Mouse (Mus musculus) kidney, postnatal 0 days (tissue): ENCODE data around the gene Rundc3b. TPM values are rescaled to one million over a fixed set of nuclear protein-coding genes. Genes with fewer than 3 reads are reported as not detected.

Experiments used
- ATAC-seq: fragments of 200-750 bp; cut with Nextera tagmentation; replicated peaks from 2 replicates; pipeline ENCODE4 v1.8.0; 2017; ENCODE audit warnings: low read depth, moderate number of reproducible peaks, moderate TSS enrichment, moderate library complexity; ENCODE audit not compliant: low FRiP score
- DNase-seq: peaks from one replicate; pipeline ENCODE4 v3.0.0-alpha.2; 2016; ENCODE audit warnings: low spot score
- H3K27ac ChIP-seq: fragments of 300-500 bp; sonication (generic); 2 replicates; pipeline ENCODE4 v1.5.1; 2014; ENCODE audit warnings: mild to moderate bottlenecking
- H3K27me3 ChIP-seq: fragments of 300-500 bp; sonication (generic); 2 replicates; pipeline ENCODE4 v1.6.1; 2014; ENCODE audit warnings: low read length, mixed read lengths; ENCODE audit not compliant: insufficient read depth
- H3K36me3 ChIP-seq: fragments of 300-500 bp; sonication (generic); 2 replicates; pipeline ENCODE4 v1.6.1; 2014; ENCODE audit warnings: low read length, mixed read lengths; ENCODE audit not compliant: insufficient read depth
- H3K4me1 ChIP-seq: fragments of 300-500 bp; sonication (generic); replicated peaks from 2 replicates; pipeline ENCODE4 v1.6.1; 2014; ENCODE audit warnings: antibody characterized with exemption, low read length, mixed read lengths; ENCODE audit not compliant: insufficient read depth
- H3K4me2 ChIP-seq: fragments of 300-500 bp; sonication (generic); 2 replicates; pipeline ENCODE4 v1.6.1; 2014; ENCODE audit warnings: mild to moderate bottlenecking, low read length, moderate library complexity, mixed read lengths
- H3K4me3 ChIP-seq: fragments of 300-500 bp; sonication (generic); replicated peaks from 2 replicates; pipeline ENCODE4 v1.5.1; 2014; ENCODE audit warnings: low read depth, low read length
- H3K9ac ChIP-seq: fragments of 300-500 bp; sonication (generic); 2 replicates; pipeline ENCODE4 v1.6.1; 2014; ENCODE audit warnings: low read depth, low read length
- H3K9me3 ChIP-seq: fragments of 300-500 bp; sonication (generic); replicated peaks from 2 replicates; pipeline ENCODE4 v1.6.1; 2016; ENCODE audit warnings: low read length, inconsistent platforms, mixed read lengths
- CTCF ChIP-seq: IDR thresholded peaks from 2 replicates; pipeline ENCODE4 v1.5.1; 2016; ENCODE audit warnings: antibody characterized with exemption, low read depth, mild to moderate bottlenecking, moderate library complexity
- WGBS: fragments of 180-500 bp; shearing (Covaris S2); extraction: QIAGEN DNeasy Blood & Tissue Kit; methylation state at CpG from one replicate; pipeline ENCODE4 v1.1.7; 2014; 5-methylcytosine and 5-hydroxymethylcytosine counted together
- polyA plus RNA-seq: library from polyadenylated mRNA; unstranded; fragments of >200 nt; fragmentation: Nextera tagmentation; extraction: Ambion mirVana; gene quantifications from 2 replicates; pipeline ENCODE4 v1.2.1, GENCODE M21; 2015

Rundc3b gene
- polyA plus RNA-seq, 1 experiment from 2014 or later = 1.1 TPM

- Histone ChIP-seq H3K9me3 (no peaks in the 10 kb centered on the region), H3K4me3 (no peak overlapping the region), H3K27ac (no peak overlapping the region), H3K36me3 (no peaks in the 10 kb centered on the region), H3K4me1 (no peaks in the 10 kb centered on the region), H3K4me2 (no peak overlapping the region), H3K9ac (no peak overlapping the region), H3K27me3 (no peaks in the 10 kb centered on the region)
- WGBS = 70% methylated on average over 2 of the region's 2 CpGs
- DNase-seq = no peak
- TF ChIP-seq CTCF = no peak
- no peak for ATAC-seq
Measured at GRCm38 (mm10) chr5:8652085-8652484, 29.3 kb upstream of the Rundc3b start.

GRCm38 (mm10) chr5:8648774-8649173, 26.0 kb upstream of the Rundc3b start:
- H3K9ac ChIP-seq = no peak overlapping the region
- no peaks in the 10 kb centered on the region for H3K9me3 ChIP-seq
- H3K36me3 ChIP-seq = no peaks in the 10 kb centered on the region
- H3K27ac ChIP-seq = no peak overlapping the region
- H3K4me1 ChIP-seq = no peaks in the 10 kb centered on the region
- H3K4me3 ChIP-seq = no peak overlapping the region
- DNase-seq (no peak), ATAC-seq (no peak)
- no peaks in the 10 kb centered on the region for H3K27me3 ChIP-seq
- TF ChIP-seq CTCF = no peak
- H3K4me2 ChIP-seq = no peak overlapping the region

DNA sequence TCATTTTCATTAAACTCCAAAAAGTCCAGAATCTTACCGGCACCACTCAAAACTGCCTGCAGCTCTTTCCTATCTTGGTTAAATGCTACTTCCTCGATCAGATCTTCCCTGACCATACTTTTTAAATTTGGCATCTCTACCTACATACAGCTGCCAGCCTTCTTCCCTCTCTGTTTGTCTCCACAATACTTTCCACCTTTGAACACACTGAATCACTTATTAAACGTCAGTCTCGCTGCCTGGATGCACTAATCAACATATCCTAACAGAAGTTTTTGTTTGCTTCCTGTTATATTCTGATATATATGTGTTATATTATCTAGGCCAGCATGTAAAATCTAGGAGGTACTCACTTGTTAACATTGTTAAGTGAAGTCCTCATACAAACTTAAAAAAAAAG, 25.5 kb upstream of the Rundc3b start:
- H3K27ac ChIP-seq = no peak overlapping the region
- ATAC-seq (no peak), DNase-seq (no peak)
- H3K36me3 ChIP-seq = no peaks in the 10 kb centered on the region
- H3K4me1 ChIP-seq = no peaks in the 10 kb centered on the region
- no peak for TF ChIP-seq CTCF
- WGBS = 81% methylated on average over 4 of the region's 4 CpGs
- no peak overlapping the region for H3K4me2 ChIP-seq
- no peaks in the 10 kb centered on the region for H3K27me3 ChIP-seq
- no peaks in the 10 kb centered on the region for H3K9me3 ChIP-seq
- H3K4me3 ChIP-seq = no peak overlapping the region
- no peak overlapping the region for H3K9ac ChIP-seq

DNA sequence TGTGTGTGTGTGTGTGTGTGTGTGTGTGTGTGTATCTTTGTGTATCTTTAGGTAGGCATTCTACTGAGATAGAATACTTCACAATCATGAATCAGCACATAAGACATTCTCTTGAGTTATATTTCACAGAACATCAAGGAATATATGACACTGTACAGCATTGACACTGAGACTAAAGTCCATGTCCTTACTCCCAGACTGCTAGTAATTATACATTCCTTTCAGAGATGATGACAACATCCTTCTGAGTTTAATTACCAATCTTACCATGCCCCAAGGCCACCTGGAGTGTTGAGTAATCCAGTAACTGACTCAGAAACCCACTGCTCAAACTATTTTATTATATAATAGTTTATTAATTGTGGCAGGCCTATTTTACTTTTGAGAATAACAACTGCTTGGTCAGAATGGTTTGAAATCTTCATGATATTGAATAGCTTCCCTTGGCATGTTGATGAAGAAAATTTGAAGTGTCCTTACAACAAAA, 11.8 kb upstream of the Rundc3b start:
- ATAC-seq = no peak; the same call in 1 of the 2 replicates
- Histone ChIP-seq H3K4me2 (no peak overlapping the region), H3K4me3 (no peak overlapping the region), H3K27ac (no peak overlapping the region), H3K9me3 (no peaks in the 10 kb centered on the region), H3K4me1 (no peaks in the 10 kb centered on the region), H3K9ac (no peak overlapping the region), H3K27me3 (no peaks in the 10 kb centered on the region), H3K36me3 (no peaks in the 10 kb centered on the region)
- no peak for DNase-seq
- no peak for TF ChIP-seq CTCF

DNA sequence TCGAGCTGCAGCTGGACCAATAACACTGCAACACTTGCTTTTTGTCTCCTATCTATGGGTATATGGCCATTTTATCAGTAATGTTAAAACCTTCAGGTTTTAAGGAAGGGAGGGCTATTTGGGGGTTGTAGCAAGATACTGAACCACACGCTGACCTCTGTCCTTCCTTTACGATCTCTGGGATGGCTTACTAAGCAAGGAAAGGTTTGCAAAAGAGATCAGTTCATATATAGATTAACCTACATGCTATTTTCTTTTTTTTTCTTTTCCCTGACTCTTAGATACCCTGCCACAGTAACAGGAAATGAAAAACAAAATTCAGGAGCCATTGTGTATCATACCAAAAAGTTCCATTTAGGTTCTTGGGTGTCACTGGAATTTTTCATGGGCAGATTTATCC, 10.1 kb upstream of the Rundc3b start:
- no peaks in the 10 kb centered on the region for H3K27me3 ChIP-seq
- H3K9me3 ChIP-seq = no peaks in the 10 kb centered on the region
- no peaks in the 10 kb centered on the region for H3K4me1 ChIP-seq
- no peak overlapping the region for H3K4me3 ChIP-seq
- DNase-seq (no peak), ATAC-seq (no peak)
- 74% methylated on average over 3 of the region's 3 CpGs for WGBS
- no peak overlapping the region for H3K9ac ChIP-seq
- no peak for TF ChIP-seq CTCF
- no peaks in the 10 kb centered on the region for H3K36me3 ChIP-seq
- no peak overlapping the region for H3K4me2 ChIP-seq
- H3K27ac ChIP-seq = no peak overlapping the region

DNA sequence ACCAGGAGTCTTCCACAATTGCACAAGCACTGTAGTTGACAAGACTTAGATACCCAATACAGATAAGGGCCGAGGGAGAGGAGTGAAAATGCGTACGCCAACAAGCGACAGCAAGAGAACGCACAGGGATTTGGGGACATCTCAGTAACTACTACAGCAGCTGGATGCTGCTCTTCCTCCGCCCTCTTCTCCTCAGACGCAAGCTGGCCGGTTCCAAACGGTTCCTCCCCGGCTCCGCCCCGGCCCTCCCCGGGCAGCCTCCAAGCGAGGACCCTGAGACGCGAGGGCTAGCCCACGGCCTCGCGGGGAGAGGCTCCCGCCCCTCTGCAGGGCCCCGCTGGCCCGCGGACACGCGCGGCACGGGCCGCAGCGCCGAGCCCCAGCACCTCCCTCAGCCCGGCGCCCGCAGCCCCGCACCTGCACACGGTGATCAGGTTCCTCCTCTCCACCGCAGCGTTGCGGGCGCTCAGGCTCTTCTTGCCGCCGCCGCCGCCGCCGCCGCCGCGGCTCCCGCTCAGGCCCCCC, 619 bp downstream of the Rundc3b start:
- Histone ChIP-seq H3K9me3 (no peaks in the 10 kb centered on the region), H3K4me1 (no peaks in the 10 kb centered on the region), H3K36me3 (no peaks in the 10 kb centered on the region), H3K4me3 (peak overlapping the region; percentile 82), H3K27me3 (no peaks in the 10 kb centered on the region), H3K27ac (no peak overlapping the region), H3K4me2 (peak overlapping the region; percentile 100), H3K9ac (peak overlapping the region; percentile 62)
- TF ChIP-seq CTCF = no peak
- peak; percentile 46 for ATAC-seq
- DNase-seq = peak; percentile 67
- under 1% methylated on average over 29 of the region's 49 CpGs for WGBS

GRCm38 (mm10) chr5:8571118-8571517, 51.6 kb downstream of the Rundc3b start:
- no peaks in the 10 kb centered on the region for H3K4me1 ChIP-seq
- H3K4me3 ChIP-seq = no peak overlapping the region
- no peaks in the 10 kb centered on the region for H3K36me3 ChIP-seq
- DNase-seq (no peak), ATAC-seq (no peak)
- H3K27me3 ChIP-seq = no peaks in the 10 kb centered on the region
- H3K9ac ChIP-seq = no peak overlapping the region
- H3K4me2 ChIP-seq = no peak overlapping the region
- WGBS = 49% methylated on average over 3 of the region's 3 CpGs
- no peak for TF ChIP-seq CTCF
- no peaks in the 10 kb centered on the region for H3K9me3 ChIP-seq
- no peak overlapping the region for H3K27ac ChIP-seq
